Mouse (Mus musculus) G1E (cell line): ENCODE measurements around the gene Aldh3b2. TPM values are rescaled to one million over a fixed set of nuclear protein-coding genes. Genes with fewer than 3 reads are reported as not detected.

Experiments
- ATAC-seq: 2 replicates; pipeline ENCODE4 v1.8.0; 2016; ENCODE audit warnings: mild to moderate bottlenecking; ENCODE audit not compliant: insufficient number of reproducible peaks, poor library complexity, low FRiP score, severe bottlenecking; ENCODE audit errors: extremely low read depth
- DNase-seq: peaks from one replicate; pipeline ENCODE4 v3.0.0; 2012; ENCODE audit warnings: low spot score
- H3K27me3 ChIP-seq: 2 replicates; pipeline ENCODE4 v1.6.1; 2012; ENCODE audit warnings: mild to moderate bottlenecking, low read length, inconsistent platforms; ENCODE audit not compliant: insufficient read depth
- H3K36me3 ChIP-seq: replicated peaks from 2 replicates; pipeline ENCODE3; 2012; ENCODE audit warnings: mild to moderate bottlenecking, inconsistent platforms
- H3K4me1 ChIP-seq: 2 replicates; pipeline ENCODE4 v1.6.1; 2012; ENCODE audit warnings: low read depth, low read length, inconsistent platforms, mixed read lengths; ENCODE audit not compliant: insufficient read depth
- H3K4me3 ChIP-seq: 2 replicates; pipeline ENCODE4 v1.5.1; 2012; ENCODE audit warnings: low read depth, mild to moderate bottlenecking, inconsistent platforms, low read length, moderate library complexity, mixed read lengths
- H3K9me3 ChIP-seq: replicated peaks from 2 replicates; pipeline ENCODE4 v1.6.1; 2012; ENCODE audit warnings: inconsistent platforms
- CTCF ChIP-seq: IDR thresholded peaks from 2 replicates; pipeline ENCODE4 v1.5.1; 2012; ENCODE audit warnings: low read depth, low read length, inconsistent platforms, mixed read lengths
- GATA1 ChIP-seq: IDR thresholded peaks from 2 replicates; pipeline ENCODE4 v1.6.1; 2012; ENCODE audit warnings: borderline replicate concordance, low read length, inconsistent platforms, mixed read lengths
- GATA2 ChIP-seq: IDR thresholded peaks from 2 replicates; pipeline ENCODE4 v1.6.1; 2012; ENCODE audit warnings: low read depth, low read length, inconsistent platforms, borderline replicate concordance
- POLR2AphosphoS5 ChIP-seq: IDR thresholded peaks from 2 replicates; pipeline ENCODE4 v1.6.1; 2012; ENCODE audit warnings: low read depth, low read length, inconsistent platforms; ENCODE audit not compliant: insufficient replicate concordance
- TAL1 ChIP-seq: conservative IDR thresholded peaks from 2 replicates; pipeline ENCODE4 v1.6.1; 2012; ENCODE audit warnings: low read depth, low read length, inconsistent platforms, mixed read lengths
- polyA plus RNA-seq: library from polyadenylated mRNA; stranded (reverse); fragments of >175 nt; gene quantifications from 2 replicates; pipeline ENCODE4 v1.2.3, GENCODE M21; 2012
- total RNA-seq, 2 experiments: library from RNA; stranded (forward) in 1 of 2; stranded (reverse) in 1 of 2; fragments of 200-1000 nt in 1 of 2; fragments of >200 nt in 1 of 2; fragmentation: Nextera tagmentation in 1 of 2; gene quantifications; 2 replicates each; pipeline ENCODE4 v1.2.3; 2014 to 2017

Aldh3b2 gene
- total and polyA plus RNA-seq, 3 experiments = 0.11 TPM; not detected in 2

DNA sequence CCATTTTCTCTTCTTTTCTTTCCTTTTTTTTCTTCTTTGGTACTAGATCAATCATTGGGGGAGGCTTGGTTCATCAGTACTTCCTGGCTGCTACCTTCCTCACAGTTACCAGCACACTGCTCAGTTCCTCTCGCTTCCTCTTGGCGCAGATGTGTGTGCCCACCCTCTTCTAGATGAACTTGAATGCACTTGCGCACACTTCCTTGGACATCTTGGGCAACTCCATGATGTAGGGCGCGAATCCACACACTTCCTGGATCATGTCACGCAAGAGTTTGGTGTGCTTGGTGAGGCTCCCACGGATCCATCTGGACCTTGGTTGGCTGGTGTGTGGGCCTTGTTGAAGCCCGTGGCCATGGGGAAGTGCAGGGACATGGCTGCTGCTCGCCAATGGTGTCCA is 40.4 kb upstream of the Aldh3b2 start:
- Histone ChIP-seq H3K27me3 (peaks cover 51% of the 10 kb centered on the region), H3K4me3 (no peak overlapping the region), H3K36me3 (no peaks in the 10 kb centered on the region), H3K4me1 (peaks cover 6% of the 10 kb centered on the region), H3K9me3 (no peaks in the 10 kb centered on the region)
- ATAC-seq = no peak
- DNase-seq = no peak
- no peak for TF ChIP-seq POLR2AphosphoS5
- no peak for TF ChIP-seq GATA2
- no peak for TF ChIP-seq CTCF
- TF ChIP-seq TAL1 = no peak
- no peak for TF ChIP-seq GATA1

DNA sequence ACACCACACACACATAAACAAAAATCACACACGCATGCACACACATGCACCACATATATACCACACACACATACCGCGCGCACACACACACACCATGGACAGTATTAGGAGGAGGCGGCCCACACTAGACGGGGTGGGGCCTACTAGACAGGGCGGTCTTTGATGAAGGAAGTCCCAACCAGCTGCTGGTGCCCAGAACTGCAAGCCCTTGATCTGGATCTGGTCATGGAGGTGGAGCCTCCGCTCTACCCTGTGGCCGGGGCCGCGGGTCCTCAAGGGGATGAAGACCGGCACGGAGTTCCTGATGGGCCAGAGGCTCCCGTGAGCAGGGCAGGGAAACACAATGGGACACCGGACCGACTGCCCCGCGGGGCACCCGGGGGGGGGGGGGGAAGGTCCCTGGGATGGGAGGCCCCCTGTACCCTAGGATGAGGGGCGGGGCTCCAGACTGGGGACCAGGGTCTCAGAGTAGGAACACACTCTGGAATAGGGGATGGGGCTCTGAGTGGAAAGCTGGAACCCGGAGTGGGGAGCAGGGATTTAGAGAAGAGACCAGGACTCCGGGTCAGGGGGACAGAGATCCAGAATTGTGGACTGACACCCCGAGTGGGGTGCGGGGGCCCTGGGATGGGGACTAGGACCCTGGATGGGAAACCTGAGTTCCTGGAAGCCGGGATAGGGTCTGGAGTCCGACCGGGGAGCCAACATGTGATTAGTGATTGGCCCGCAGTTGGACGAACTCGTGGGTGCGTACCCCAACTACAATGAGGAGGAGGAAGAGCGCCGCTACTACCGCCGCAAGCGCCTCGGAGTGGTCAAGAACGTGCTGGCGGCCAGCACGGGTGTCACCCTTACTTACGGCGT is 36.9 kb upstream of the Aldh3b2 start, which contains the start of gene Unc93b1:
Gene Unc93b1, plus strand, starts transcription at position 155 of the 864 bp plus-strand sequence.
- DNase-seq (no peak), ATAC-seq (no peak)
- H3K9me3 ChIP-seq = no peaks in the 10 kb centered on the region
- peak within 1 kb of the TSS; percentile 13; the same call in 1 of the 2 replicates for H3K4me3 ChIP-seq
- peaks cover 6% of the 10 kb centered on the region for H3K4me1 ChIP-seq
- peaks cover 27% of the 10 kb centered on the region for H3K27me3 ChIP-seq
- H3K36me3 ChIP-seq = no peaks in the 10 kb centered on the region
- TF ChIP-seq GATA1 (no peak), CTCF (no peak), POLR2AphosphoS5 (no peak)

DNA sequence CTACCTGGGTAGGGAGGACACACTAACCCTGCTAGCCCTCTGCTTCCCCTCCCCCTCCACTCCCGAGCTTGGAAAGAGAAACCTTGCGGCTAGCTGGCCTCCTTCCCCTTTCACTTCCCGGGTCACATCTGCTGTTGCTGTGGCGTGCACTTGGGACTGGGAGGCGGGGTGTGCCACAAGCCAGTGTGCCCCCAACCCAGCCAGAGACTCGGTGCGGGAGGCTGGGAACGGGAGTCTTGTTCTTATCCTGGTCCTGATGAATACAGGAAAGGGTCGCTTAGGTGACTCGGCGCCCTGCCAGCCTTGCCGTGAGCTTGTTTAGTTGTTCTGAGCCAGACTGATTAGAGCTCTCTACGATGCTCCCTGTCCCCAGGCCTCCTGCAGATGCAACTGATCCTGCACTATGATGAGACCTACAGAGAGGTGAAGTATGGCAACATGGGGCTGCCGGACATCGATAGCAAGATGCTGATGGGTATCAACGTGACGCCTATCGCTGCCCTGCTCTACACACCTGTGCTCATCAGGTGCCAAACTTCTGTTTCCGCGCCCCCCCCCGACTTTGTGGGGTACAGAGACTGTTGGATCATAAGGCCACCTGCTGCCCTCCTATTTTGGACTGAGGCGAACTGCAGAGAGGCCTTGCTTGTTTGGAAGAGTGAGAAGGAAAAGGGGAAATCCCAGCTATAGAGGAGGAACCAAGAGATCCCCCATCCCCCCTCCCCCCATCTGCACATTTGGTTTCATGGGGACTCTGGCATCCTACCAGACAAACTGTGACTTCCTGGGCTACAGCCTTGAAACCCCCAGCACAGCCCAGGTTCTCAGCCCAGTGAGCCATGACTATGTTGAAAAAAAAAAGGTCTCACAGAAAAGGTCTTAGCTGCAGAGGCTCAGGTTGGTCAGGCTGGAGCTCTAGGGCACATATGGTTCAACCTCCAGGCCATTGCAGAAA is 36.0 kb upstream of the Aldh3b2 start:
- H3K4me3 ChIP-seq = peak overlapping the region; percentile 13; the same call in 1 of the 2 replicates
- TF ChIP-seq TAL1 (no peak), CTCF (no peak), GATA1 (no peak), POLR2AphosphoS5 (no peak), GATA2 (no peak)
- H3K27me3 ChIP-seq = peaks cover 22% of the 10 kb centered on the region
- no peaks in the 10 kb centered on the region for H3K36me3 ChIP-seq
- H3K9me3 ChIP-seq = no peaks in the 10 kb centered on the region
- DNase-seq = no peak
- no peak for ATAC-seq
- H3K4me1 ChIP-seq = peaks cover 6% of the 10 kb centered on the region

DNA sequence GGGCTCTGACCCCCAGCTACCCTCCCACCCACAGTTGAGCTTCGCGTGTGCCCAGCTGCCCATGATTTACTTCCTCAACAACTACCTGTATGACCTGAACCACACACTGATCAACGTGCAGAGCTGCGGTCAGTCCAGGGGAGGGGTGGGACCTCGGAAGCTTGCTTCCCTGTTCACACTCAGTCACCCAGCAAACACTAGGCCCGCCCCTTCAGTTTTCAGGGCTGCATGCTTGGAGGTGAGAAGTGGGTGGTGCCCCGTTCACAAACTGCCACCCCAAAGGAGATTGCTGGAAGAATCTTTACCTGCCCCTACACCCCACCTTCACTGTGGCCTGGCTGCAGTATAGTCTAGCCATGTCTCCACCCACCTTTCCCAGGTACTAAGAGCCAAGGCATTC is 29.8 kb upstream of the Aldh3b2 start:
- no peak for TF ChIP-seq GATA1
- no peak for TF ChIP-seq TAL1
- TF ChIP-seq CTCF = no peak
- no peak for TF ChIP-seq POLR2AphosphoS5
- TF ChIP-seq GATA2 = no peak
- Histone ChIP-seq H3K36me3 (no peaks in the 10 kb centered on the region), H3K9me3 (no peaks in the 10 kb centered on the region), H3K27me3 (peaks cover 29% of the 10 kb centered on the region), H3K4me3 (no peak overlapping the region), H3K4me1 (peaks cover 11% of the 10 kb centered on the region)
- ATAC-seq (no peak), DNase-seq (no peak)

DNA sequence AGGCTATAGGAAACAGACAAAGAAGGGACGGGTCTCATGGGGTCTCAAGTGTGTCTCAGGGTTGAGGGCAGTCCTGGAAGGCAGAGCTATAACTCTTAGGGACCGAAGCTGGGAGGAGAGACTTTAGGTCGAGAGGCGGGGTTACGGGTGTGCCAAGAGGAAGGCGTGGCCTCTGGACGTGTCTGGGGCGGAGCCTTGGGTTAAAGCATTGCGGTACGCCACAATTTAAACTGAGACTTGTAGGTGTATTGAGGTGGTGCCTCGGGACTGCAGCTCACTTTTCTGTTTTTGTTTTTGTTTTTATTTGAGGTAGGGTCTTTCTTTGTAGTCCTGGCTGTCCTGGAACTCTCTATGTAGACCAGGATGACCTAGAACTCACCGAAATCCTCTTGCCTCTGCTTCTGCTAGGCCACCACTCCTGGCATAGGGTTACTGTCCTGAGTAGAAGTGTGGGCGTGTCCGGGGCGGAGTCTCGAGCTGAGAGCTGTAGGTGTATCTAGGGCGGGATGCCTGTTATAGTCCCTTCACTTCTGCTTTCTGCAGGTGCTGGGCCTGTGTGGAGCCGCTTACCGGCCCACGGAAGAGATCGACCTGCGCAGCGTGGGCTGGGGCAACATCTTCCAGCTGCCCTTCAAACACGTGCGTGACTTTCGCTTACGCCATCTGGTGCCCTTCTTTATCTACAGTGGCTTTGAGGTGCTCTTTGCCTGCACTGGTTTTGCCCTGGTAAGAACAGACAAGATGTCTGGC is 29.0 kb upstream of the Aldh3b2 start:
- Histone ChIP-seq H3K27me3 (peaks cover 29% of the 10 kb centered on the region), H3K9me3 (no peaks in the 10 kb centered on the region), H3K4me1 (peaks cover 11% of the 10 kb centered on the region), H3K36me3 (no peaks in the 10 kb centered on the region), H3K4me3 (no peak overlapping the region)
- TF ChIP-seq CTCF (no peak), GATA2 (no peak), TAL1 (no peak), GATA1 (no peak), POLR2AphosphoS5 (no peak)
- DNase-seq (no peak), ATAC-seq (no peak)
